Mouse (Mus musculus) spleen, postnatal 10 days (tissue): ENCODE results near the gene Rnf187.
A peak's percentile ranks its signal among the peaks of the same experiment; 100 is the strongest.

Source experiments
- DNase-seq, 2 experiments: peaks; one replicate each; pipeline ENCODE4 v3.0.0; 2021 to 2022; ENCODE audit warnings: low spot score in 2 of 2

Gene Rnf187

DNA sequence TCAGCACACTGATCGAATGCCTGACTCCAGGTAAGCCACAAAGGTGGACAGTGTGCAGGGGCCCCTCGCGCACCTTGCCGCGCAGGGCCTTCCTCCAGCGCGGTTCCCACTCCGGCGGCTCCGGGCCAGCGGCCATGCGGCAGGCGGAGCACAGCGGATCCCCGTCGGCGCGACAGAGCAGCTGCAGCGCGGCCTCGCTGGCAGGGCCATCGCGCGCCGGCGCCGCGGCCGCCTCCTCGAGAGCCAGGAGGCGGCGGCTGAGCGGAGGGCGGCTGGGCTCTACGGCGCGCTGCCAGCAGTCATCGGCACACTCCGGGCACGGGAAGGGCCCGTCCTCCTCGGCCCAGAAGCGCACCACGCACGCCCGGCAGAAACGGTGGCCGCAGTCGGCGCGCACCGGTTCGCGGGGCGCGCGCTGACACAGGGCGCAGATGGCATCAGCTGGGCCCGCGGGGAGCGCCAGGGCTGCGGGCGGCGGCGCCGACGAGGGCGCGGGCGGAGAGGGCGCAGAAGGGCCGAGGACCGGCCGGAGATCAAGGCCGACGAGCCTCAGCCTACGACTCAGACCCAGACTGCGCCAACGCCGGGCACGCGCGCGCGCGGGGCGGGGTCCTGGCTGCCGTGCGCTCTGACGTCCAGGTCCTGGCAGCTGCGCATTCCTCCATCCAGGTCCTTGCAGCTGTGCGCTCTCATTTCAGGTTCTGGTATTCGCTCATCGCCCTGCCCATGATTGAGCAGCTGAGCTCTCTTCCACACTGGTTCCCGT lies at the start of gene Rnf187:
Gene Rnf187, minus strand, starts transcription at position 595 of the 766 bp plus-strand sequence.
- peak; percentile 88 to 93 for DNase-seq

DNA sequence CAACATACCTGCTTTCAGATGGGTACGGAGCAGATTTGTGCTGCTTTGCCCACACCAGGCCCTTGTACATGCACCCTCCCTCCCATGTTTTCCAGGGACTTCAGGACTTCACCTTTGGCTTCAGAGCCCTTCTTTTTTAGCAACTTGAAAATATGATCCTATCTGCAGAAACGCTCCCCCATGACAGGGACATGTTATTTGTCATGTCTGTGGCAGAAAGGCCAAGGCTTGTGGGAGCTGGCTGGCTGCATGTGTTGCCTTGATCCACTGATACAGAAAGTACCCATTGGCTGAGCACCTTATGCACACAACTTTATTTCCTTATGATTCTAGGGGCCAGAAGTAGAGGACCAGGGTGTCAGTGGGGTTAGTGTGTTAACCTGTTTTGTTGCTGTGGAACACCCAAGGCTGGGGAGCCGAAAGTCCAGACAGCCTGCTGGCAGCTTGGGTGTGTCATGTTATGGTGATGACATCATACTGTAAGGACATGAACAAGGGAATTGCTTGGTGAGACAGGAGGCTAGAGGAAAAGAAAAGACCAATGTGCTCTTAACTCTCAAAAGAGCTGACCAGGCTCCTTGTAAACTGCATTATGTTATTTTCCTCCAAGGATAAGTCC lies 46.7 kb upstream of the Rnf187 start:
- DNase-seq = no peak

DNA sequence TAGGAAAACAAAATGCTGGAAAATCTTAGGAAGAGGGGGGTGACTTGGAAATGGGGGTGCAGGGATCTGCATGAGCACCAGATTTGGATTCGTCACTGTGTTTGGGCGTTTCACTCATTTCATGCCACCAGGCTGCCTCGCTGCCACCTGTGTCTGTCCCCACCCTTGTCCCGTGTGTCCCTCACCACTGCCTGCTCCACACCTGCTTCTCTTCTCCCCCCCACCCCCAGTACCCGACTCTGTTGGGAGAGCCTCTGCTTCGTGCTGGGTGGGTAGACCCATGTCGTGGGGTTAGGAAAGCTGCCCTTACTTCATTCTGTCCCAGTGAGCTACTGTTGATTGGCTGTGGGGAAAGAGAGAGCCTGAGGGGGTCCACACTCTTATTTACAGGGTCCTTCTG lies 45.9 kb upstream of the Rnf187 start:
- DNase-seq = no peak

DNA sequence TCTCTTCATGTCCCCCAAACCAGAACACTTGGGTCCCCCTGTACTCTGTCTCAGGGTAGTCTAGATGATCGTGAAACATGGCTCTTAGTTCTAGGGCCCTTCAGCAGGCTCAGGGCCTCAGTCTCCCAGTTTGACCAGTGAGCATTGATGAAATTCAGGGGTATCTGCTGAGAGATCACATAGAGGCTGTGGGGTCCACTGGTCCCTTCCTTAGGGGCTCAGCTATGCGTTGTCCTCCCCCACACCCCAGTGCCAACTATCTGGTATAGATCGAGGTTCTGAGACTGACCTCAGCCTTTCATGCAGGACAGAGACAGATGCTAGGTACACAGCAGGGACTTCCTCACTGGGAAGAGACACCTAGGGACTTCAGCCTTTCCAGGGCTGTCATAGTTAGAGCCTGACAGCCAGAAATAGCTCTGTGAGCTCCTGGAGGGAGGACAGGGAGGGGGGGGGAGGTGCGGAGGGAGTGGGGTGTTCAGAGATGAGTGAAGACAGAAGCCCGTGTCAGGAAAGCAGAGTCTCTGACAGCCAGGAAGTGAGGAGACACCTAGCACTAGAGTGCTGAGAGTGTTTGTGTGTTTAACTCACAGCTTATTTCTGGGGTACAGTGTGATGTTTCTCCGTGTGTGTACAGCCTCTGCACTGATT lies 45.1 kb upstream of the Rnf187 start:
- no peak for DNase-seq

DNA sequence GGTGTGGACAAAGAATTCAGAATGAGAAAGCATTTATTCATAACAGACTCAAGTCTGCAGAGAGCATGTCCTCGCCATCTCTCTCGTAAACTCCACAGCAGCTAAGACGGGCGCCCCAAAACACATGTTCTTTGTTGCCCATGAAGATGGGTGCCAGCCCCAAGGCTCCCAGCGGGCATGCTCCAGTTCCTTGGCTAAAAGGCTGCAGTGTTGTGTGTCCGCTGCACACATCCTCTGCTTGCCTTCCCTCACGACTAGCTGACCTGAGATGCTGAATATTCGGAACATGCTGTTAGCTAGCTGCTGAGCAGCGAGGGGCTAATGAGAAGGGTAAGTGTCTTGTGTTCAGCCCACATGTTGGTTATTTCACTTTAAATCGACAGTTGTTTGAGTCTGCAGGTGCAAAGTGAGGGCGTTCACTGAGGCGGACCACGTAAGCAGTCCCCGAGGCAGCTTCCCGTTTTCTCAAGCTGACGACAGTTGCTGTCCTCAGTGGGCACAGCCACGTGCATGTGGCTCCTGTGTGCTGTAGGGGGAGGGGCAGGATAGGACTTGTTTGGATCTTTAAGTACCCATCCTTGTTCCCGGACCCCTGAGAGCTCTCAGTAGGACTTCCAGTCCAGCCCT lies 43.9 kb upstream of the Rnf187 start:
- peak in 1 of 2 experiments; percentile 66 for DNase-seq

DNA sequence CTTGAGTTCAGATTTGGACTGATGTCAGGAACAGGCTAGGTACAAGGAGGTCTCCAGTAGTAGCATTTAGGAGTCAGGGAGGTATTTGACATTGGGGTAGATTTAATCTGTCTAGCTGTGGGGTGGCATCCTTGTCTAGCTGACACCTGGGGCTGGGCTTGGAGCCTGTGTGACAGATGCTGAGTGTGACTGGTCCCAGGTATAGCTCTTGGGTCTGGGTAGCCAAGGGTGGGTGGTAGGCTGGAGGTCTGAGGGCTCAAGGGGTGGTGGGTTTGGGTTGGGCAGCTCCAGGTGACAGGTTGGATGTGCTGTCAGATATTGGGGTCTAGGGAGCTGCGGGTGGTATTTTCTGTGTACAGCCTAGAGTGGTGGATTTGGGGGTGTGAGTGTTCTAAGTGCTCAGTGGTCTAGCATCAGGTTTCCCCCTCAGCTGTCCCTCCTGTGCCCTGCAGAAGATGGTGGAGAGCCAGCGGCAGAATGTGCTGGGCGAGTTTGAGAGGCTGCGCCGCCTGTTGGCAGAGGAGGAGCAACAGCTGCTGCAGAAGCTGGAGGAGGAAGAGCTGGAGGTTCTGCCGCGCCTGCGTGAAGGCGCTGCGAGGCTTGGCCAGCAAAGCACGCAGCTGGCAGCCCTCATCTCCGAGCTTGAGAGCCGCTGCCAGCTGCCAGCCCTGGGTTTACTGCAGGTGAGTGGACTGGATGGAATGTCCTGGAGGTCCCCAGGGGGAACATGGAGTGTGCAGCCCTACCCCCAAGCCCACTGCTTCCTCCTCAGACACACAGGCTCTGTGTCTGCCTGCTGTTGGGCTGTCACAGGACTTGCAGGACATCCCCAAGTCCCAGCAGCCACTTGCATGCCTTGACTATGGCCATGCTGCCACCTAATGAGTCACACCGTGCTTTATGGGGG lies 43.1 kb upstream of the Rnf187 start:
- peak; percentile 57 to 89 for DNase-seq

DNA sequence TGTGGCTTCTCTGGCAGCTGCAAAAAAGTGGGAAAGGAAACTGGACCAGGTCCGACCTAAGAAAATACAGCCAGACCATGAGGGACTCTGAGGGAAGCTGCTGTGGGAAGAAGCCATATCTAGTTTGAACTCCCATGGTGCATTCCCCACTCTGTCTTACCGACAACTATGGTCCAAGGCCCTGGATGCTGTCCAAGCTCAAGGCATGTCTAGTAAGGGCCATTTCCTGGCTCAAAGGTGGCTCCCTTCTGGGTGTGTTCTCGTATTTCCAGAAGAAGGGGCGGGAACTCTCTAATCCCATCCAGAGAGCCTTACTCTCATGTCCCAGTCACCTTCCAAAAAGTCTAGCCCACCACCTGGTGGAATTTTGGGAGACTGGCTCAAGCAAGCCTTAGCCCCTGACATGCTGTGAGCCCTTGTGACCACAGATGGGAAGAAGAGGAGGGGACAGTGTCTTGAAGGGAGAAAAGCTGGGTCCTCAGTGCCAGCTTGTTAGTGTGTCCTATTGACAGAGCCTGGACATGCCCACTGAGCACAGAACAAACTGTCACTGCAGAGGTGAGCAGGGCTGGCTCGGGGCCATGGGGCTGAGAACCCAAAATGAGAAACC lies 41.8 kb upstream of the Rnf187 start:
- no peak for DNase-seq

DNA sequence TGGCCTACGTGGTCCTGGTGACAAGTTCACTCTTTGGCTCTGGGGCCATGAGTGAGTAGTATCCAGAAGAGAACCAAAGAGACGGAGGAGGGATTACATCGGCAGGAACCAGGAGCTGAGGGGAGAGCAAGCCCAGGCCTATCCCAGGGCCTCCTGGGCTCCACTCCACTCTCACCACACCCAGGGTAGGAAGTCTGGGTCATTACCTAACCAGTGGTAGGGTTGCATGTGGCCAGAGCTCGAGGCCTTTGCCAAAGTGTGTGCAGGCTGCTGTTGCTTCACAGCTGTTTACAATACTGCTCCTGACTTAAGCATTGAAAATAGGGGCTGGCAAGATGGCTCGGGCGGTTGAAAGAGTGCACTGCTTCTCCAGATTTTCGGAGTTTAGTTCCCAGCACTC lies 40.9 kb upstream of the Rnf187 start:
- DNase-seq = no peak

DNA sequence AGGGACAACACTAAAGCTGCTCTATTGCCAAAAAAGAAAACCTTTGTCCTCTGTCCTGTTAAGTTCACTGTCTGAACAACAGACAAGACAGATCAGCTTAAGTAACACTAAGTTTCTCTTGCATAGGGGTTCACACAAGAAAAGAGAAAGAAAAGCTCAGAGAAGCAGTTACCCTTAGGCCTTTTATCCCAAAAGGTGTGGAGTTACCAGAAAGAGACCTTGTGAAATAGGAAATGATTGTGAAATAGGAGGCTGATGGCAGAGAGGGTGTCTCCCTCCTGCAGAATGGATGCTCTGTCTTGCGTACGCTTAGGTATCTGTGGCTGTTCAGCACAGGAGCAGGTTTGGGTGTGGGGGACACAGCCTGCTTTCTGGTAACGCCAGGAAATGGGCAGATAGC lies 40.5 kb upstream of the Rnf187 start:
- no peak for DNase-seq

DNA sequence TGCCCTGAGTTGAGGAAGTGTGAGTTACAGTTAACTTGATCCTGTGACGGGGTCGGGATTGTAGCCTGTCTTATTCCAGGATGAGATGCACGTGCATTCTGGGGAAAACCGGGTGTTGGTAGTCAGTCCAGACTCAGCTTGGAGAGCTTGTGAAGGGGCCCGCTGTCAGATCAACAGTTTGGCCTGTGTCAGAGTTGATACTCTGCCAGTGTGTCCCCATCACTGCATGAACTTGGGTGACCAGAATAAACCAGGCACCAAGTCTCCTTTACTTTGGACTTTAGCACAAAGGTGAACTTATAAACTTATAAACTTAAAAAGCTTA lies 40.0 kb upstream of the Rnf187 start:
- DNase-seq = no peak

DNA sequence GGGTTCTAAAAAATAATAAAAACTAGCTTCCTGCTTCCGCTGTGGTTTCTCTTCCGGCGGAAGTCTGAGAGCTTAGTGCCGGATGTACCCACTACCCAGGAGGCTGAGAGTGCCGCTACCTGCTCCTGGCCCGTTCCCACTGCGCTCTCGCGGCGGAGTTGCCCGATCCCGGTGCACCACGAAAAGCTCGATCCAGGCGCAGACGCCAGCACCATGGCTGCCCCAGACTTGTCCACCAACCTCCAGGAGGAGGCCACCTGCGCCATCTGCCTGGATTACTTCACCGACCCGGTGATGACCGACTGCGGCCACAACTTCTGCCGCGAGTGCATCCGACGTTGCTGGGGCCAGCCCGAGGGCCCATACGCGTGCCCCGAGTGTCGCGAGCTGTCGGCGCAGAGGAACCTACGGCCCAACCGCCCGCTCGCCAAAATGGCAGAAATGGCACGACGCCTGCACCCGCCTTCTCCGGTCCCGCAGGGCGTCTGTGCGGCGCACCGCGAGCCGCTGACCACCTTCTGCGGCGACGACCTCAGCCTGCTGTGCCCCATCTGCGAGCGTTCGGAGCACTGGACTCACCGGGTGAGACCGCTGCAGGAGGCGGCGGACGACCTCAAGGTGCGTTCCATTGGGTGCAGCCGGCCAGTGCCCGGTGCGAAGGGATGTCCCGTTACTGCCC lies 39.5 kb upstream of the Rnf187 start, which contains the start of gene Trim11:
Gene Trim11, plus strand, starts transcription at position 67 of the 679 bp plus-strand sequence.
- DNase-seq = peak; percentile 70 to 79

DNA sequence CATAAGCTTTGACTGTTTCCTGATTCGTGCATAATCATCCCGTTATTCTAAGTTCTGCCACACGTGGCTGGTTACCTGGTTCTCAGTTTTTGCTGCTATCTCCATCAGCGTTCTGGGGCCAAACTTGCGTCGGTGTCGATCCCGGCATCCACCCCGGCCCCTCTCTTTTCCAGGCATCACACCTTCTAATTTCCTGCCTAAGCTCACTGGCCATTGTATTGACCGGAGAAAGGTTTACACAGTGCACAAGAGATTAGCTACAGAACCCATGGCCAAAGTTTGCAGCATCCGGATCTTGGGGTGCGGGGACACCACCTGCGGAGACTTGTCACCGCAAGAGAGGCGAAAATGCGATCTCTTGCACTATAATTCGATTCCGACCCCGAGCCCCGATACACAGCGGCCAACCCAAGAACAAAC lies 38.9 kb upstream of the Rnf187 start:
- DNase-seq = peak in 1 of 2 experiments; percentile 52

DNA sequence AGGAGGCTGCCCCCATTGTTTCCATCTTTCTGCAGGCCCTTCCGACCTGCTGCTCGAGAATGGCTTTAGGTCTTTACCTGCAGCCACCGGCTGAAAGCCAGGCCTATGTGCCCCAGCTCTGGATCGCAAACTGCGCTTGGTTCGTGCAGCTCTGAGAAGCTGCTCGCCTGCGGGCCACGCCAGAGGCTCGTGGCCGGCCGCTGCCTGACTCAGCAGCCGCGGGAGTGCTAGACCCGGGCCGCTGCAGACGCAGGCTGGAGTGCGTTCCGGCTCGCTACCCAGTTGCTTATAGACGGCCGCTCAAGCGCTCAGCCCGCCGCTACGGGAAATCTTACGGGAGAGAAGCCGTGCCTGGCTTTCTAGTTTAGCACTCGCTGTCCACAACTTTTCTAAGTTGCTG lies 38.4 kb upstream of the Rnf187 start:
- peak; percentile 61 to 74 for DNase-seq

DNA sequence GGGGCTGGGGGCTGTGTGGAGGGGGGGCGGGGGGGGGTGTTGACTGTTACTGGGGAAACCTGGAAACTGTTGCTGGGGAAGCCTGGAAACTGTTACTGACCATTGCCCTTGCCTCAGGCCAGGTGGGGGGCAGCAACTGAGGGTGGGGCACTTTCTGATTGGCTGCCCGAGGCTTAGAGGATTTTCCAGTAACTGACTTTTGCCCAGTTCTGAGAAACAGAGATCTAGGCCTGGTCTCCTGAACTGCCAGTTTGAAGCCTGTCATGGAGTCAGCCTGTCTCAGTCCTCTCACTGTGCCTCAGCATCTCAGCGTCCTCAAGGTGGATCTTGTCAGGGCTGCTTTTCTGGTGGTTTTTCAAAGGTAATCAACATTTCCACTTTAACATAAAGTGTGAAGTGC lies 35.7 kb upstream of the Rnf187 start:
- DNase-seq = no peak

DNA sequence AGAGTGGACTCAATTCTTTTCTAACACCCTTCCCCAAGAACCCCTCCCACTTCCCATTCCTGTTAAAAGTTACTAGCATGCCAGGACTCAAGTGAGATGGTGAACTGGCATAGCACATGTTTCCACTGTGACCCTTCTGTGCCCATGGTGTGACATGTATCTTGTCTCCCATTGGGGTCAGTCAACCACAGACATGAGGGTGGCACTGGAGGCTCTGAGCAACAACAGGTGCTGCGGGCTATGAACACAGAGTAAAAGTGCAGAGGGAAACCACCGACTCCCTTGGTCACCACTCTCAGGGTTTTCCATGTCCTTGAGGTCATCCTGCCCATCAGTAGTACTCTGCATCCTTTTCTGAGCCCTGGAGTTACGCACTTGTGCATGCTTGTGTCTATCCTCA lies 33.1 kb upstream of the Rnf187 start:
- no peak for DNase-seq

DNA sequence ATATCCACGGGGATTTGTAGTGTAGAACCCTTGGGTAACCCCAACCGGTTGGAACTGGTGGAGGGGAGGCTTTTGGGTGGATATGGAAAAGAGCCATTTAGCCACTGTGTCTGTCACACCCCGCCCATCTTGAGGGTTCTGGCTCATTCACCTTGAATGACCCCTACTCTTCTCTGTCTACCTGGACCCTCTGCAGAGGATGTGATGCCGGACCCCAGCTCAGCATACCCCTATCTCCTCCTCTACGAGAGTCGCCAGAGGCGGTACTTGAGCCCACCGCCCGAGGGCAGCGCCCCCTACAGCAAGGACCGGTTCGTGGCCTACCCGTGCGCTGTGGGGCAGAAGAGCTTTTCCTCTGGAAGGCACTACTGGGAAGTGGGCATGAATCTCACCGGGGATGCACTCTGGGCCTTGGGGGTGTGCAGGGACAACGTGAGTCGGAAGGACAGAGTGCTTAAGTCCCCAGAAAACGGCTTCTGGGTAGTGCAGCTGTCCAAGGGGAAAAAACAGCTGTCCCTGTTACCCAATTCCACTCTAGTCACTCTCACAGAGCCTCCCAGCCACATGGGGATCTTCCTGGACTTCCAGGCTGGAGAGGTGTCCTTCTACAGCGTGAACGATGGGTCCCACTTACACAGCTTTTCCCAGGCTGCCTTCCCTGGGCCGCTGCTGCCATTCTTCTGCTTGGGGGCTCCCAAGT lies 32.3 kb upstream of the Rnf187 start:
- no peak for DNase-seq

DNA sequence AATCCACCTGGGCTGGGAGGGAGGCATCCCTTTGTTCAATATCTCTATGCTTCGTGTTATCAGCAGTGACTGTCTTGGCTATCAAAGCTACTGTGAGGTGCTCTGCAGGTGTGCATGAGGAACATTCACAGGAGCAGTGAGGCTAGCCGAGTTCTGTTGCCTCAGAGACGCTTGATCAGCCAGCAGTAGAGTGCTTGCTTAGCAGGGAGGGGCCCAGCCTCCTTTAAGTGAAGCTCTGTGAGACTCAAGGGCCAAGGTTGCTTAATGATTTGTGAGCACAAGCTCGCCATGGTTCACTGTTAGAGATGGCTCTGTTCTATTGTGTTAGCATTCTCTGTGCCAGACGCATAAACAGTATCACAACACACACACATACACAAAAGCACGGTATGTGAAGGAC lies 30.9 kb upstream of the Rnf187 start:
- no peak for DNase-seq

DNA sequence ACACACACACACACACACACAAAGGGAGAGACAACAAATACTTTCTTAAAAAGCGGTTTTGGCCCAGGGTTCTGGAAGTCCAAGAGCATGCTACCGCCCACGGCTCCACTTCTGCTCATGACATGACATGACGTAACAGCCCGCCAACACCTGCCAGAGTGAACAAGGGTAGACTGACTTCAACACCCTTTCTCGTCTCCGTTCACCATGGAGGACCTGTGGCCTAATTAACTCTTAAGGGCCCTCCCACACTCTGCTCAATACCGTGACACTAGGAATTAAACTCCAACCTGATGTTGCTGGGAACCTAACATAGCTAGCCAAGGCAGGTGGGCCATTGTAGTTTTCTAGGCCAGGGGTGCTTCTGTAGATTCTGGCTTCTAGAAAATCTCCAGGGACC lies 30.3 kb upstream of the Rnf187 start:
- DNase-seq = no peak

DNA sequence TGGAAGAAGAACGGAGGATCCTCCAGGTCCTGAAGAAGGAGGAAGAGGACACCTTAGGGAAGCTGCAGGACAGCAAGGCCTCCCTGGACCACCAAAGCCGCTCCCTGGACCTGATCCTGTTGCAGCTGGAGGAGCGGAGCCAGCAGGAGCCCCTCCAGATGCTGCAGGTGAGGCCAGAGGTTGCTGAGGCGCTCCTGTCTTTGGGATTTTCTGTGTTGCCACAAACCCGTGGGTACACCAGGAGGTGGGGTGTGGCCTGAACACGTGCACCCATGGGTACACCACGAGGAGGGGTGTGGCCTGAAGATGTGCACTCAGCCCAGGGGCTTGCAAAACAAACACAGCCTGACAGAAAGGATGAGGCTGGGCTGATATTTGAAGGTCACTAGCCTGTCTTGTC lies 29.8 kb upstream of the Rnf187 start:
- no peak for DNase-seq

DNA sequence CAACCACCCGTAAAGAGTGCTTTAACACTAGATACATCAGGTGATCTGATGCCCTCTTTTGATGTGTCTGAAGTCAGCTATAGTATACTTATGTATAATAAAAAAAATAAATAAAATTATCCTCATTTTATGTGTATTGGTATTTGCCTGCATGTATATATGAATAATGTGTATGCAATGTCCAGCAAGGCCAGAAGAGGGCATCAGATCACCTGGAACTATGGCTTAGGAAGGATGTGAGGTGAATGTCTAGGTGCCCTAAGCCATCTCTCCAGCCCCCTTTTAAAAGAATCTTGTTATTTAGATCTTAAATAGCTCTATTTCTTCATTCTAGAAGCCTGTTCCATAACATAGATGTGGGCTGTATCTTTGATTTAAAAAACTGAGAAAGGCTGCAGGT lies 28.6 kb upstream of the Rnf187 start:
- DNase-seq = peak in 1 of 2 experiments; percentile 73
